Mouse (Mus musculus): ENCODE data around the gene Gm20388.

Gene Gm20388

GRCm38 (mm10) chr8:123653308-123653993, 3742.8 kb downstream of the Gm20388 start, which contains the start of gene Rhou:
Gene Rhou, plus strand, starts transcription at chr8:123653929.
- peak; percentile 26 for DNase-seq (ENCODE audit: low spot score)

GRCm38 (mm10) chr8:123653994-123654569, 3743.4 kb downstream of the Gm20388 start:
- DNase-seq (ENCODE audit: low spot score) = no peak

GRCm38 (mm10) chr8:123654763-123655162, 3744.1 kb downstream of the Gm20388 start:
- no peak for DNase-seq (ENCODE audit: low spot score)

- DNase-seq (ENCODE audit: low spot score) = no peak
Observed at GRCm38 (mm10) chr8:123655351-123655779, 3744.7 kb downstream of the Gm20388 start.

- no peak for DNase-seq (ENCODE audit: low spot score)
Observed at GRCm38 (mm10) chr8:123657826-123658225, 3747.2 kb downstream of the Gm20388 start.

GRCm38 (mm10) chr8:123659469-123660057, 3748.9 kb downstream of the Gm20388 start:
- DNase-seq (ENCODE audit: low spot score) = no peak

GRCm38 (mm10) chr8:123661515-123661914, 3750.9 kb downstream of the Gm20388 start:
- DNase-seq (ENCODE audit: low spot score) = no peak

GRCm38 (mm10) chr8:123665580-123665979, 3754.9 kb downstream of the Gm20388 start:
- DNase-seq (ENCODE audit: low spot score) = no peak

GRCm38 (mm10) chr8:123666832-123667231, 3756.2 kb downstream of the Gm20388 start:
- DNase-seq (ENCODE audit: low spot score) = no peak

- no peak for DNase-seq (ENCODE audit: low spot score)
Observed at GRCm38 (mm10) chr8:123668681-123669080, 3758.0 kb downstream of the Gm20388 start.

GRCm38 (mm10) chr8:123670766-123671165, 3760.1 kb downstream of the Gm20388 start:
- DNase-seq (ENCODE audit: low spot score) = no peak

- no peak for DNase-seq (ENCODE audit: low spot score)
Observed at GRCm38 (mm10) chr8:123671454-123671853, 3760.8 kb downstream of the Gm20388 start.

GRCm38 (mm10) chr8:123672648-123673047, 3762.0 kb downstream of the Gm20388 start:
- DNase-seq (ENCODE audit: low spot score) = no peak

GRCm38 (mm10) chr8:123675611-123676010, 3765.0 kb downstream of the Gm20388 start:
- no peak for DNase-seq (ENCODE audit: low spot score)

- no peak for DNase-seq (ENCODE audit: low spot score)
Observed at GRCm38 (mm10) chr8:123678390-123678789, 3767.7 kb downstream of the Gm20388 start.

GRCm38 (mm10) chr8:123682073-123682761, 3771.6 kb downstream of the Gm20388 start:
- DNase-seq (ENCODE audit: low spot score) = no peak

- no peak for DNase-seq (ENCODE audit: low spot score)
Observed at GRCm38 (mm10) chr8:123683321-123683720, 3772.7 kb downstream of the Gm20388 start.

- DNase-seq (ENCODE audit: low spot score) = no peak
Observed at GRCm38 (mm10) chr8:123684806-123685205, 3774.2 kb downstream of the Gm20388 start.

GRCm38 (mm10) chr8:123685477-123685876, 3774.8 kb downstream of the Gm20388 start:
- DNase-seq (ENCODE audit: low spot score) = no peak

GRCm38 (mm10) chr8:123687826-123688225, 3777.2 kb downstream of the Gm20388 start:
- no peak for DNase-seq (ENCODE audit: low spot score)

GRCm38 (mm10) chr8:123692165-123692962, 3781.7 kb downstream of the Gm20388 start:
- no peak for DNase-seq (ENCODE audit: low spot score)

- DNase-seq (ENCODE audit: low spot score) = no peak
Observed at GRCm38 (mm10) chr8:123696167-123696566, 3785.5 kb downstream of the Gm20388 start.

All from T-cell, adult 2 months (primary cell).